Mouse (Mus musculus) heart, postnatal 14 days (tissue): ENCODE data around the gene Borcs5. TPM values are rescaled to one million over a fixed set of nuclear protein-coding genes. Genes with fewer than 3 reads are reported as not detected.

Experiments
- DNase-seq, 2 experiments: peaks; one replicate each; pipeline ENCODE4 v3.0.0; 2021 to 2022
- intact Hi-C: fragments of 180-260 bp; cut with DNase I; formaldehyde crosslinking; loops from one replicate; pipeline ENCODE4 v1.15.1; 2025
- total RNA-seq, 2 experiments: library from RNA; stranded (reverse); gene quantifications; 2 replicates each; pipeline ENCODE4 v1.2.3; 2021

The Borcs5 gene
- total RNA-seq, 2 experiments from 2014 or later: 9.1 to 9.9 TPM

GRCm38 (mm10) chr6:134703053-134703690 is 63.9 kb downstream of the Borcs5 start:
- no peak for DNase-seq
- intact Hi-C loops: no loop called here

GRCm38 (mm10) chr6:134706467-134706866 is 67.2 kb downstream of the Borcs5 start:
- DNase-seq: no peak
- intact Hi-C loops: no loop called here

GRCm38 (mm10) chr6:134710020-134710419 is 70.7 kb downstream of the Borcs5 start:
- intact Hi-C loops: no loop called here

GRCm38 (mm10) chr6:134713321-134713720 is 74.0 kb downstream of the Borcs5 start:
- intact Hi-C loops: no loop called here
- no peak for DNase-seq

More at GRCm38 (mm10) chr6:134710020-134710419, 70.7 kb downstream of the Borcs5 start:
- no peak for DNase-seq

- intact Hi-C loops: no loop called here
- no peak for DNase-seq
These were observed 74.6 kb downstream of the Borcs5 start for GRCm38 (mm10) chr6:134713897-134714296.

- intact Hi-C loops: loop anchor here (5.0 kb wide), 2 partner anchors 44 to 76 kb away; partner anchors contain the start of gene Dusp16
- no peak for DNase-seq
These were observed 76.9 kb downstream of the Borcs5 start for GRCm38 (mm10) chr6:134716168-134716587.

GRCm38 (mm10) chr6:134717886-134718667 is 78.8 kb downstream of the Borcs5 start:
- no peak for DNase-seq
- intact Hi-C loops: loop anchor here (5.0 kb wide), 2 partner anchors 46 to 74 kb away; partner anchors contain the start of gene Dusp16

- intact Hi-C loops: loop anchor here (5.0 kb wide), 2 partner anchors 46 to 74 kb away; partner anchors contain the start of gene Dusp16
These were observed 79.4 kb downstream of the Borcs5 start for GRCm38 (mm10) chr6:134718668-134719065.

GRCm38 (mm10) chr6:134719156-134719555 is 79.8 kb downstream of the Borcs5 start:
- intact Hi-C loops: loop anchor here (5.0 kb wide), 2 partner anchors 47 to 73 kb away; partner anchors contain the start of gene Dusp16
- no peak for DNase-seq

More at GRCm38 (mm10) chr6:134718668-134719065, 79.4 kb downstream of the Borcs5 start:
- DNase-seq: no peak

GRCm38 (mm10) chr6:134720150-134720549 is 80.8 kb downstream of the Borcs5 start:
- intact Hi-C loops: no loop called here
- DNase-seq: no peak

GRCm38 (mm10) chr6:134721729-134722269 is 82.5 kb downstream of the Borcs5 start:
- DNase-seq: no peak
- intact Hi-C loops: no loop called here

GRCm38 (mm10) chr6:134722906-134723305 is 83.6 kb downstream of the Borcs5 start:
- no peak for DNase-seq
- intact Hi-C loops: no loop called here

GRCm38 (mm10) chr6:134723326-134723725 is 84.0 kb downstream of the Borcs5 start:
- DNase-seq: no peak
- intact Hi-C loops: no loop called here

GRCm38 (mm10) chr6:134723833-134724553 is 84.7 kb downstream of the Borcs5 start:
- DNase-seq: no peak
- intact Hi-C loops: no loop called here

- intact Hi-C loops: no loop called here
- no peak for DNase-seq
These were observed 86.1 kb downstream of the Borcs5 start for GRCm38 (mm10) chr6:134725406-134725805.

- intact Hi-C loops: no loop called here
- DNase-seq: no peak
These were observed 91.7 kb downstream of the Borcs5 start for GRCm38 (mm10) chr6:134730978-134731377.

GRCm38 (mm10) chr6:134732813-134733212 is 93.5 kb downstream of the Borcs5 start:
- DNase-seq: no peak
- intact Hi-C loops: no loop called here

GRCm38 (mm10) chr6:134733800-134734221 is 94.5 kb downstream of the Borcs5 start:
- DNase-seq: no peak
- intact Hi-C loops: no loop called here

GRCm38 (mm10) chr6:134736853-134737252 is 97.5 kb downstream of the Borcs5 start:
- intact Hi-C loops: loop anchor here (5.0 kb wide), 1 partner anchor 55 kb away; the partner anchor contains the start of gene Dusp16
- DNase-seq: peak in 1 of 2 experiments; percentile 28

GRCm38 (mm10) chr6:134743568-134743967 is 104.3 kb downstream of the Borcs5 start:
- DNase-seq: no peak
- intact Hi-C loops: no loop called here
